In genomic region chrX:48044261-48044660, GRCm38 (mm10) we compare ENCODE assay signal across 15 mouse cellular contexts.
"Had no signal": no experiment of that assay in that cellular context is flagged by ENCODE, and none has a peak within 500 bp of the region (broad histone marks: within the 10 kb centered on the region; RNA-seq: fewer than 3 reads in every experiment).

No protein-coding gene starts in this region.

- DNase-seq: kidney, adult 8-10 months; kidney, postnatal 36 days; liver, embryonic 13.5 days; lung, adult 2 months; lung, postnatal 36 days; retina, postnatal 1 day; thymus, adult 18-20 months; thymus, postnatal 36 days had no signal

- H3K4me3 ChIP-seq: kidney, embryonic 15.5 days; liver, embryonic 13.5 days; megakaryocyte, embryonic 14.5 days; midbrain, embryonic 10.5 days; midbrain, embryonic 13.5 days; myocyte; neural tube, embryonic 13.5 days had no signal

- H3K9ac ChIP-seq: kidney, embryonic 15.5 days; liver, embryonic 13.5 days; midbrain, embryonic 13.5 days; neural tube, embryonic 13.5 days had no signal

- H3K4me2 ChIP-seq: kidney, embryonic 15.5 days; liver, embryonic 13.5 days; midbrain, embryonic 13.5 days; neural tube, embryonic 13.5 days had no signal

- ATAC-seq: midbrain, embryonic 13.5 days; midbrain, embryonic 16.5 days had no signal

- H3K4me1 ChIP-seq: kidney, embryonic 15.5 days; liver, embryonic 13.5 days; megakaryocyte, embryonic 14.5 days; midbrain, embryonic 13.5 days; neural tube, embryonic 13.5 days had no signal

- H3K27ac ChIP-seq: kidney, embryonic 15.5 days; liver, embryonic 13.5 days; midbrain, embryonic 10.5 days; midbrain, embryonic 13.5 days; neural tube, embryonic 13.5 days had no signal

- H3K9me3 ChIP-seq: kidney, embryonic 15.5 days; liver, embryonic 13.5 days; megakaryocyte, embryonic 14.5 days; midbrain, embryonic 10.5 days; midbrain, embryonic 13.5 days; neural tube, embryonic 13.5 days had no signal

- H3K36me3 ChIP-seq: kidney, embryonic 15.5 days; liver, embryonic 13.5 days; midbrain, embryonic 10.5 days; midbrain, embryonic 13.5 days; neural tube, embryonic 13.5 days had no signal

- H3K27me3 ChIP-seq: midbrain, embryonic 13.5 days; neural tube, embryonic 13.5 days had no signal
